In genomic region chr4:62610142-62610675, GRCm38 (mm10) we compare ENCODE assay signal across 10 mouse cellular contexts. TPM values are rescaled to one million over a fixed set of nuclear protein-coding genes. Genes with fewer than 3 reads are reported as not detected.
DNase-seq lines count a peak whose midpoint lies in the region; ATAC-seq lines count a peak whose summit lies in the region.
"Had no signal": no experiment of that assay in that cellular context is flagged by ENCODE, and none has a peak within 500 bp of the region (broad histone marks: within the 10 kb centered on the region; RNA-seq: fewer than 3 reads in every experiment).

No protein-coding gene starts in this region.

- peaks cover 11% of the 10 kb centered on the region; the same call in 1 of the 2 replicates for H3K4me1 ChIP-seq in hindbrain, embryonic 11.5 days (replicated peaks; ENCODE audit: control insufficient read depth, insufficient read depth, low read length)
- peaks cover 37% of the 10 kb centered on the region for H3K4me1 ChIP-seq in hindbrain, embryonic 16.5 days (ENCODE audit: control insufficient read depth, insufficient read depth, low read depth, low read length)
- H3K4me1 ChIP-seq in embryonic facial prominence, embryonic 11.5 days (ENCODE audit: control insufficient read depth, insufficient read depth, low read length), result peaks cover 2% of the 10 kb centered on the region; the same call in 1 of the 2 replicates
- H3K4me1 ChIP-seq in hindbrain, embryonic 13.5 days (replicated peaks), result peaks cover 85% of the 10 kb centered on the region

- ATAC-seq in hindbrain, embryonic 11.5 days (ENCODE audit: low FRiP score), result peak; percentile 70
- ATAC-seq in hindbrain, embryonic 16.5 days, result no peak
- ATAC-seq in embryonic facial prominence, embryonic 11.5 days (replicated peaks; ENCODE audit: insufficient number of reproducible peaks, low FRiP score, low TSS enrichment, low read depth), result 0 out of 2 replicates have a peak, but pooled peaks have one; percentile 9
- no peak for ATAC-seq in hindbrain, embryonic 13.5 days (ENCODE audit: low FRiP score)
- ATAC-seq in megakaryocyte progenitor cell, adult 5-6 weeks (replicated peaks; ENCODE audit: poor library complexity), result no peak

- 50% methylated on average over 16 of the region's 16 CpGs for WGBS in hindbrain, embryonic 11.5 days
- 37% methylated on average over 16 of the region's 16 CpGs for WGBS in hindbrain, embryonic 16.5 days
- 39% methylated on average over 16 of the region's 16 CpGs for WGBS in embryonic facial prominence, embryonic 11.5 days
- WGBS in hindbrain, embryonic 13.5 days, result 33% methylated on average over 16 of the region's 16 CpGs

- H3K27ac ChIP-seq in hindbrain, embryonic 11.5 days (ENCODE audit: low read depth, low read length), result peak overlapping the region; percentile 58; the same call in 1 of the 2 replicates
- H3K27ac ChIP-seq in hindbrain, embryonic 16.5 days (ENCODE audit: low read depth, low read length), result no peak overlapping the region
- H3K27ac ChIP-seq in embryonic facial prominence, embryonic 11.5 days (replicated peaks; ENCODE audit: low read depth, low read length), result no peak overlapping the region
- H3K27ac ChIP-seq in hindbrain, embryonic 13.5 days, result peak overlapping the region; percentile 67; the same call in 1 of the 2 replicates
- H3K27ac ChIP-seq: layer of hippocampus, adult 2 months; liver, embryonic 14.5 days had no signal

- H3K36me3 ChIP-seq in hindbrain, embryonic 11.5 days (ENCODE audit: control insufficient read depth, insufficient read depth, low read length), result no peaks in the 10 kb centered on the region
- no peaks in the 10 kb centered on the region for H3K36me3 ChIP-seq in hindbrain, embryonic 16.5 days (ENCODE audit: control insufficient read depth, insufficient read depth, low read length)
- H3K36me3 ChIP-seq in embryonic facial prominence, embryonic 11.5 days (replicated peaks; ENCODE audit: control insufficient read depth, insufficient read depth, low read depth, low read length), result no peaks in the 10 kb centered on the region
- no peaks in the 10 kb centered on the region for H3K36me3 ChIP-seq in hindbrain, embryonic 13.5 days

- H3K27me3 ChIP-seq in hindbrain, embryonic 11.5 days (ENCODE audit: control insufficient read depth, insufficient read depth, low read length), result no peaks in the 10 kb centered on the region
- no peaks in the 10 kb centered on the region for H3K27me3 ChIP-seq in hindbrain, embryonic 16.5 days (replicated peaks; ENCODE audit: control insufficient read depth, insufficient read depth, low read length)
- H3K27me3 ChIP-seq in embryonic facial prominence, embryonic 11.5 days (ENCODE audit: control insufficient read depth, insufficient read depth, low read length), result no peaks in the 10 kb centered on the region
- no peaks in the 10 kb centered on the region for H3K27me3 ChIP-seq in hindbrain, embryonic 13.5 days

- no peaks in the 10 kb centered on the region for H3K9me3 ChIP-seq in hindbrain, embryonic 11.5 days (ENCODE audit: control insufficient read depth, low read length)
- no peaks in the 10 kb centered on the region for H3K9me3 ChIP-seq in hindbrain, embryonic 16.5 days (ENCODE audit: control insufficient read depth, low read length)
- no peaks in the 10 kb centered on the region for H3K9me3 ChIP-seq in embryonic facial prominence, embryonic 11.5 days (replicated peaks; ENCODE audit: control insufficient read depth, low read length)
- H3K9me3 ChIP-seq in hindbrain, embryonic 13.5 days, result no peaks in the 10 kb centered on the region

- H3K4me2 ChIP-seq in hindbrain, embryonic 11.5 days (replicated peaks; ENCODE audit: low read depth, low read length), result no peak overlapping the region
- no peak overlapping the region for H3K4me2 ChIP-seq in hindbrain, embryonic 16.5 days (ENCODE audit: low read length)
- no peak overlapping the region for H3K4me2 ChIP-seq in embryonic facial prominence, embryonic 11.5 days (ENCODE audit: low read depth, low read length)
- no peak overlapping the region for H3K4me2 ChIP-seq in hindbrain, embryonic 13.5 days

- DNase-seq in adrenal gland, adult (ENCODE audit: inconsistent age in 2 of 2, low spot score in 1 of 2), result peak; percentile 67 to 72
- DNase-seq in adrenal gland, postnatal 4 days (ENCODE audit: low spot score in 2 of 2), result no peak
- DNase-seq in hindbrain, embryonic 11.5 days (ENCODE audit: low spot score), result peak; percentile 43
- DNase-seq in embryonic facial prominence, embryonic 11.5 days (ENCODE audit: low spot score), result peak; percentile 33
- DNase-seq in ovary, adult 18-20 months (ENCODE audit: low spot score), result no peak

- H3K4me3 ChIP-seq in hindbrain, embryonic 11.5 days (ENCODE audit: low read depth, low read length), result no peak overlapping the region
- H3K4me3 ChIP-seq in hindbrain, embryonic 16.5 days (ENCODE audit: low read length), result no peak overlapping the region
- H3K4me3 ChIP-seq in embryonic facial prominence, embryonic 11.5 days (ENCODE audit: low read depth, low read length), result no peak overlapping the region
- H3K4me3 ChIP-seq in hindbrain, embryonic 13.5 days, result no peak overlapping the region
- H3K4me3 ChIP-seq: layer of hippocampus, adult 2 months had no signal

- H3K9ac ChIP-seq in hindbrain, embryonic 11.5 days (ENCODE audit: low read depth, low read length), result no peak overlapping the region
- H3K9ac ChIP-seq in hindbrain, embryonic 16.5 days (ENCODE audit: low read depth, low read length), result no peak overlapping the region
- H3K9ac ChIP-seq in embryonic facial prominence, embryonic 11.5 days (replicated peaks; ENCODE audit: low read length), result no peak overlapping the region
- H3K9ac ChIP-seq in hindbrain, embryonic 13.5 days, result no peak overlapping the region
- H3K9ac ChIP-seq: liver, embryonic 14.5 days had no signal

RNA-seq across cellular contexts. Expression of gene Rgs3, which starts 50.6 kb away (rescaled TPM):
- 10 to 100 TPM; 45.4 to 45.5 TPM for total RNA-seq in adrenal gland, postnatal 4 days (2021)
- polyA plus RNA-seq in hindbrain, embryonic 11.5 days (2014; fragmentation: Nextera tagmentation; extraction: Ambion mirVana), result 31.3 and 33.2 TPM in 2 replicates
- 58.1 and 64.6 TPM in 2 replicates for polyA plus RNA-seq in hindbrain, embryonic 16.5 days (2015; fragmentation: Nextera tagmentation; extraction: Ambion mirVana)
- polyA plus RNA-seq in embryonic facial prominence, embryonic 11.5 days (2014; fragmentation: Nextera tagmentation; extraction: Ambion mirVana), result 21.0 and 24.8 TPM in 2 replicates
- polyA plus RNA-seq in hindbrain, embryonic 13.5 days (2015; fragmentation: Nextera tagmentation; extraction: Ambion mirVana), result 65.3 and 71.0 TPM in 2 replicates
- total RNA-seq in megakaryocyte progenitor cell, adult 5-6 weeks (2015), result 4.2 and 5.2 TPM in 2 replicates
- total RNA-seq in megakaryocyte progenitor cell, adult 5-6 weeks (2017), result 9.7 and 10.8 TPM in 2 replicates

Comparison
In these comparisons a context has a peak if more than half of its experiments do, and no peak if none do; other contexts are left out.
1. DNase-seq: peak in adrenal gland, adult (2 of 2), hindbrain, embryonic 11.5 days (single experiment) and embryonic facial prominence, embryonic 11.5 days (single experiment); none in adrenal gland, postnatal 4 days (0 of 2) and ovary, adult 18-20 months (single experiment).
2. ATAC-seq: peak in hindbrain, embryonic 11.5 days (single experiment) and embryonic facial prominence, embryonic 11.5 days (single experiment); none in hindbrain, embryonic 16.5 days (single experiment), hindbrain, embryonic 13.5 days (single experiment) and megakaryocyte progenitor cell, adult 5-6 weeks (single experiment).
3. H3K27ac ChIP-seq: peak in hindbrain, embryonic 11.5 days (single experiment) and hindbrain, embryonic 13.5 days (single experiment); none in hindbrain, embryonic 16.5 days (single experiment) and embryonic facial prominence, embryonic 11.5 days (single experiment).